Mouse (Mus musculus): ENCODE measurements around the gene Ppt2. TPM values are rescaled to one million over a fixed set of nuclear protein-coding genes. Genes with fewer than 3 reads are reported as not detected.
A peak's percentile ranks its signal among the peaks of the same experiment; 100 is the strongest.

Ppt2 gene
- polyA plus RNA-seq, 1 experiment, result 22.0 TPM

DNA sequence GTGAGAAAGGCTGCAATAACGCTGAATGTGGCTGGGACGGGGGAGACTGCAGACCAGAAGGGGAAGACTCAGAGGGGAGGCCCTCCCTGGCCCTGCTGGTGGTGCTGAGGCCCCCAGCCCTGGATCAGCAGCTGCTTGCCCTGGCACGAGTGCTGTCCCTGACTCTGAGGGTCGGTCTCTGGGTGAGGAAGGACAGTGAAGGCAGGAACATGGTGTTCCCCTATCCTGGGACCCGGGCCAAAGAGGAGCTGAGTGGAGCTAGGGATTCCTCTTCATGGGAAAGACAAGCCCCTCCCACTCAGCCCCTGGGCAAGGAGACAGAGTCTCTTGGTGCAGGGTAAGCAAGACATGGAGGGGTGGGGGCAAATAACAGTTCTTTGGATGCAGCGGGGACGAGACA is 44.9 kb downstream of the Ppt2 start:
- H3K36me3 ChIP-seq (ENCODE audit: control insufficient read depth, insufficient read depth, low read length), result no peaks in the 10 kb centered on the region
- no peak overlapping the region for H3K4me3 ChIP-seq (ENCODE audit: low read depth, low read length)
- H3K27ac ChIP-seq (ENCODE audit: insufficient read depth, low read depth, low read length), result no peak overlapping the region
- TF ChIP-seq CTCF (IDR thresholded peaks at IDR 0.05; ENCODE audit: extremely low read depth, insufficient read length, insufficient replicate concordance, low read depth, low read length) (no peak), POLR2A (IDR thresholded peaks at IDR 0.05; ENCODE audit: low read depth, low read length) (no peak)
- 76% methylated on average over 7 of the region's 7 CpGs for WGBS
- no peaks in the 10 kb centered on the region for H3K27me3 ChIP-seq (ENCODE audit: control insufficient read depth, insufficient read depth, low read length)
- H3K4me1 ChIP-seq (ENCODE audit: control insufficient read depth, insufficient read depth, insufficient read length, low read length), result peaks cover 7% of the 10 kb centered on the region

DNA sequence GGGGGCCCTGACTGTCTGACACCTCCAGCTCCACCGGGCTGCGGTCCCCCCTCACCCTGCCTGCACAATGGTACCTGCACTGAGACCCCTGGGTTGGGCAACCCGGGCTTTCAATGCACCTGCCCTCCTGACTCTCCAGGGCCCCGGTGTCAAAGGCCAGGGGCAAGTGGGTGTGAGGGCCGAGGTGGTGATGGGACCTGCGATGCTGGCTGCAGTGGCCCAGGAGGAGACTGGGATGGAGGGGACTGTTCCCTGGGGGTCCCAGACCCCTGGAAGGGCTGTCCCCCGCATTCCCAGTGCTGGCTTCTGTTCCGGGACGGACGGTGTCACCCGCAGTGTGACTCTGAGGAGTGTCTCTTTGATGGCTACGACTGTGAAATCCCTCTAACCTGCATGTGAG is 45.8 kb downstream of the Ppt2 start:
- Histone ChIP-seq H3K27ac (ENCODE audit: insufficient read depth, low read depth, low read length) (no peak overlapping the region), H3K4me3 (ENCODE audit: low read depth, low read length) (no peak overlapping the region), H3K36me3 (ENCODE audit: control insufficient read depth, insufficient read depth, low read length) (no peaks in the 10 kb centered on the region), H3K4me1 (ENCODE audit: control insufficient read depth, insufficient read depth, insufficient read length, low read length) (peaks cover 9% of the 10 kb centered on the region), H3K27me3 (ENCODE audit: control insufficient read depth, insufficient read depth, low read length) (no peaks in the 10 kb centered on the region)
- TF ChIP-seq POLR2A (IDR thresholded peaks at IDR 0.05; ENCODE audit: low read depth, low read length), result no peak
- TF ChIP-seq CTCF (IDR thresholded peaks at IDR 0.05; ENCODE audit: extremely low read depth, insufficient read length, insufficient replicate concordance, low read depth, low read length), result no peak
- 91% methylated on average over 12 of the region's 12 CpGs for WGBS

DNA sequence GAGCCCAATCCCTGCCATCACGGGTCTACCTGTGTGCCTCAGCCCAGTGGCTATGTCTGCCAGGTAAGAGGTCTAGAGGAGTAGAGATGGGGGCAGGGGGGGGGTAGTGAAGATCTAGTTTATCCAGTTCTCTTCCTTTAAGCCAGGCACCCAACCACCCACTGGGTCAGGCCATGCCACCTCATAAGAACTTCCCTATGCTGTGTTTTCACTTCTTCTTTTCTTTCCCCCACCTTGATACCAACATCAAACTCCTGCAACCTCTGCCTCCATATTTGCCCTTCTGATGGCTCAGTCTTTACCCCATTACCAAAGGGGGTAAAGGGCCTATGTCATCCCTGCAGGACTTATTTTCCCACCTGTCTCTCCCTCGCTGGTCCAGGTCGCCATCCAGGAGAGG is 50.2 kb downstream of the Ppt2 start:
- Histone ChIP-seq H3K27me3 (ENCODE audit: control insufficient read depth, insufficient read depth, low read length) (no peaks in the 10 kb centered on the region), H3K36me3 (ENCODE audit: control insufficient read depth, insufficient read depth, low read length) (no peaks in the 10 kb centered on the region), H3K4me1 (ENCODE audit: control insufficient read depth, insufficient read depth, insufficient read length, low read length) (peaks cover 27% of the 10 kb centered on the region), H3K4me3 (ENCODE audit: low read depth, low read length) (no peak overlapping the region), H3K27ac (ENCODE audit: insufficient read depth, low read depth, low read length) (no peak overlapping the region)
- TF ChIP-seq CTCF (IDR thresholded peaks at IDR 0.05; ENCODE audit: extremely low read depth, insufficient read length, insufficient replicate concordance, low read depth, low read length), result no peak
- TF ChIP-seq POLR2A (IDR thresholded peaks at IDR 0.05; ENCODE audit: low read depth, low read length), result no peak
- 91% methylated on average over 3 of the region's 3 CpGs for WGBS

DNA sequence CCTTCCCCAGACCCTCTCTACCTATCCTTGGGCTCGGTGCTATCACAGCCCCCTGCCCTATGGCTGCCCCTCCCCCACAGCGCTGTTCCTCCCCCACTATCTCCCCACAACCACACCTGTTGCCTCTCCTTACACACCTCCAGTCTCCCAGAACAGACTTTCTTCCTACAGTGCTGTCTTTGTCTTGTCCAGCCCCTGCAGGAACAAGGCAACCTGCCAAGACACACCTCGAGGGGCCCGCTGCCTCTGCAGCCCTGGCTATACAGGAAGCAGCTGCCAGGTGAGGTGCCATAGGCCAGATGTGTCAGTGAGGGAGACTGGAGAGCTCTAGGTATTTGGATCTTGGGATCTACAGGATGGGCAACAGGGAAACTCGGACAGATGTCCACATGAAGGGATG is 51.7 kb downstream of the Ppt2 start:
- Histone ChIP-seq H3K27ac (ENCODE audit: insufficient read depth, low read depth, low read length) (peak overlapping the region; percentile 57), H3K36me3 (ENCODE audit: control insufficient read depth, insufficient read depth, low read length) (no peaks in the 10 kb centered on the region), H3K4me3 (ENCODE audit: low read depth, low read length) (no peak overlapping the region), H3K4me1 (ENCODE audit: control insufficient read depth, insufficient read depth, insufficient read length, low read length) (peaks cover 27% of the 10 kb centered on the region), H3K27me3 (ENCODE audit: control insufficient read depth, insufficient read depth, low read length) (no peaks in the 10 kb centered on the region)
- WGBS, result 27% methylated on average over 5 of the region's 5 CpGs
- TF ChIP-seq CTCF (IDR thresholded peaks at IDR 0.05; ENCODE audit: extremely low read depth, insufficient read length, insufficient replicate concordance, low read depth, low read length), result no peak
- TF ChIP-seq POLR2A (IDR thresholded peaks at IDR 0.05; ENCODE audit: low read depth, low read length), result no peak

DNA sequence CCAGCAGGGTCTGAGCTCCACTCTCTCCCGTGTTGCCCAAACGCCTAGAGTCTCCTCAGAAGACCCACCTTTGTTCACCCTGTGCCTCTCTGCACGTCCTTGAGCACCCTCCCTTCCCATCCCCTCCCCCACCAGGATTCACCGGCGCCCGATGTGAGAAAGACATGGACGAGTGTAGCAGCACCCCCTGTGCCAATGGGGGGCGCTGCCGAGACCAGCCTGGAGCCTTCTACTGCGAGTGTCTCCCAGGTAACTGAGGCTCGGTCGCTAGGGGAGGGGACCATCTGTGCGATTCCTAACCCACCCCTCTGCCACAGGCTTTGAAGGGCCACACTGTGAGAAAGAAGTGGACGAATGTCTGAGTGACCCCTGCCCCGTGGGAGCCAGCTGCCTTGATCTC is 55.9 kb downstream of the Ppt2 start:
- H3K27ac ChIP-seq (ENCODE audit: insufficient read depth, low read depth, low read length), result no peak overlapping the region
- no peak for TF ChIP-seq CTCF (IDR thresholded peaks at IDR 0.05; ENCODE audit: extremely low read depth, insufficient read length, insufficient replicate concordance, low read depth, low read length)
- no peak for TF ChIP-seq POLR2A (IDR thresholded peaks at IDR 0.05; ENCODE audit: low read depth, low read length)
- H3K36me3 ChIP-seq (ENCODE audit: control insufficient read depth, insufficient read depth, low read length), result no peaks in the 10 kb centered on the region
- no peak overlapping the region for H3K4me3 ChIP-seq (ENCODE audit: low read depth, low read length)
- no peaks in the 10 kb centered on the region for H3K27me3 ChIP-seq (ENCODE audit: control insufficient read depth, insufficient read depth, low read length)
- peaks cover 27% of the 10 kb centered on the region for H3K4me1 ChIP-seq (ENCODE audit: control insufficient read depth, insufficient read depth, insufficient read length, low read length)
- WGBS, result 51% methylated on average over 15 of the region's 15 CpGs

DNA sequence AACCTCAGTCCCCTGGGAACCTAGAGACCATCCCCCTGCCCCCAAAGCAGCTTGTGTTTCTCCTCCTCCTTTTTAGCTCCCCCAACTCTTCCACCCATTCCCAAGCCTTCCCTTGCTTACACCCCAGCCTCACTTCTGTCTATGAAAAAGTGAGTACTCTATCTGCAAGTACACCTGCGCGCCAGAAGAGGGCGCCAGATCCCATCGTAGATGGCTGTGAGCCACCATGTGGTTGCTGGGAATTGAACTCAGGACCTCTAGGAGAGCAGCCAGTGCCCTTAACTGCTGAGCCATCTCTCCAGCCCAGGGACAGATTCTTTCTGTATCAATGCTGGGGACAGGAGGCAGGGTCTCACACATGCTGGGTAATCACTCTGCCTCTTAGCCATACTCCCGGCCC is 56.4 kb downstream of the Ppt2 start:
- H3K36me3 ChIP-seq (ENCODE audit: control insufficient read depth, insufficient read depth, low read length), result no peaks in the 10 kb centered on the region
- peak; percentile 68; the same call in 1 of the 2 replicates for TF ChIP-seq CTCF (IDR thresholded peaks at IDR 0.05; ENCODE audit: extremely low read depth, insufficient read length, insufficient replicate concordance, low read depth, low read length)
- no peak for TF ChIP-seq POLR2A (IDR thresholded peaks at IDR 0.05; ENCODE audit: low read depth, low read length)
- H3K4me1 ChIP-seq (ENCODE audit: control insufficient read depth, insufficient read depth, insufficient read length, low read length), result peaks cover 28% of the 10 kb centered on the region
- H3K4me3 ChIP-seq (ENCODE audit: low read depth, low read length), result no peak overlapping the region
- H3K27ac ChIP-seq (ENCODE audit: insufficient read depth, low read depth, low read length), result no peak overlapping the region
- H3K27me3 ChIP-seq (ENCODE audit: control insufficient read depth, insufficient read depth, low read length), result no peaks in the 10 kb centered on the region
- WGBS, result 43% methylated on average over 5 of the region's 5 CpGs

DNA sequence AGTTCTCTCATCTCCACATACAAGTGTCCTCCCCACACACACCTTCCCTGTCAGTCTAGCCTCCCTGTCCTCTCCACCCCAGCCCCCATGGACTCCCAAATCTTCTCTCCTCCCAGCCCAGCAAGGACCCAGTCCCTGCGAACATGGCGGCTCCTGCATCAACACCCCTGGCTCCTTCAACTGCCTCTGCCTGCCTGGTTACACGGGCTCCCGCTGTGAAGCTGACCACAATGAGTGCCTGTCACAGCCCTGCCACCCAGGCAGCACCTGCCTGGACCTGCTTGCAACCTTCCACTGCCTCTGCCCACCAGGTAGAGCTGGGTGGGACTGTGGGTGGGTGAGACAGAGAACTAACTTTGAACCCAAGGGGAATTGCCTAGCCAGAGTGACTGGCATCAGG is 58.4 kb downstream of the Ppt2 start:
- H3K36me3 ChIP-seq (ENCODE audit: control insufficient read depth, insufficient read depth, low read length), result no peaks in the 10 kb centered on the region
- no peaks in the 10 kb centered on the region for H3K27me3 ChIP-seq (ENCODE audit: control insufficient read depth, insufficient read depth, low read length)
- no peak overlapping the region for H3K4me3 ChIP-seq (ENCODE audit: low read depth, low read length)
- TF ChIP-seq CTCF (IDR thresholded peaks at IDR 0.05; ENCODE audit: extremely low read depth, insufficient read length, insufficient replicate concordance, low read depth, low read length) (no peak), POLR2A (IDR thresholded peaks at IDR 0.05; ENCODE audit: low read depth, low read length) (no peak)
- WGBS, result 91% methylated on average over 4 of the region's 4 CpGs
- H3K27ac ChIP-seq (ENCODE audit: insufficient read depth, low read depth, low read length), result no peak overlapping the region
- peaks cover 18% of the 10 kb centered on the region for H3K4me1 ChIP-seq (ENCODE audit: control insufficient read depth, insufficient read depth, insufficient read length, low read length)

DNA sequence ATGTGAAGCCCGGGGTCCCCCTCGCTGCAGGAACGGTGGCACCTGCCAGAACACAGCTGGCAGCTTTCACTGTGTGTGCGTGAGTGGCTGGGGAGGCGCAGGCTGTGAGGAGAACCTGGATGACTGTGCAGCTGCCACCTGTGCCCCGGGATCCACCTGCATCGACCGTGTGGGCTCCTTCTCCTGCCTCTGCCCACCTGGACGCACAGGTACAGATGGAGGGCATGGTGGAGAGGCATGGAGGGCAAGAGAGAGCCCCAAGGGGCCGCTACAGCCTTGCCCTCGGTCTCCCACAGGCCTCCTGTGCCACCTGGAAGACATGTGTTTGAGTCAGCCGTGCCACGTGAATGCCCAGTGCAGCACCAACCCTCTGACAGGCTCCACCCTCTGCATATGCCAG is 59.9 kb downstream of the Ppt2 start:
- Histone ChIP-seq H3K27me3 (ENCODE audit: control insufficient read depth, insufficient read depth, low read length) (no peaks in the 10 kb centered on the region), H3K36me3 (ENCODE audit: control insufficient read depth, insufficient read depth, low read length) (no peaks in the 10 kb centered on the region), H3K4me3 (ENCODE audit: low read depth, low read length) (no peak overlapping the region), H3K4me1 (ENCODE audit: control insufficient read depth, insufficient read depth, insufficient read length, low read length) (peaks cover 18% of the 10 kb centered on the region), H3K27ac (ENCODE audit: insufficient read depth, low read depth, low read length) (no peak overlapping the region)
- TF ChIP-seq POLR2A (IDR thresholded peaks at IDR 0.05; ENCODE audit: low read depth, low read length) (no peak), CTCF (IDR thresholded peaks at IDR 0.05; ENCODE audit: extremely low read depth, insufficient read length, insufficient replicate concordance, low read depth, low read length) (no peak)
- WGBS, result 37% methylated on average over 13 of the region's 13 CpGs
